Mouse (Mus musculus) hematopoietic stem cell, adult 5-6 weeks (primary cell): Measurements from ENCODE around the gene Immt. TPM values are rescaled to one million over a fixed set of nuclear protein-coding genes. Genes with fewer than 3 reads are reported as not detected.
A peak's percentile ranks its signal among the peaks of the same experiment; 100 is the strongest.

Source experiments
- ATAC-seq, 2 experiments: fragments of 125-278 bp in 1 of 2; replicated peaks in 1 of 2; 2 replicates each; pipeline ENCODE4 v1.8.0; 2016 to 2017; ENCODE audit warnings: inconsistent platforms in 2 of 2, mild to moderate bottlenecking in 2 of 2, moderate number of reproducible peaks in 2 of 2, low read depth in 1 of 2, moderate TSS enrichment in 1 of 2; ENCODE audit not compliant: low FRiP score in 2 of 2, poor library complexity in 2 of 2, severe bottlenecking in 2 of 2, insufficient read depth in 1 of 2, low TSS enrichment in 1 of 2
- total RNA-seq: library from RNA; stranded (forward); fragments of 172-1452, 232-1000 nt; gene quantifications from 2 replicates; pipeline ENCODE4 v1.2.3, GENCODE M21; 2017

Gene Immt
- total RNA-seq, result 104 and 121 TPM in 2 replicates

GRCm38 (mm10) chr6:71830690-71831580, at the start of gene Immt:
Gene Immt (plus strand): TSS chr6:71831331.
- peak; percentile 90 to 94 for ATAC-seq

GRCm38 (mm10) chr6:71783165-71783564, 48.0 kb upstream of the Immt start:
- ATAC-seq, result no peak

- ATAC-seq, result no peak
These were observed 42.8 kb upstream of the Immt start for GRCm38 (mm10) chr6:71788348-71788747.

- ATAC-seq, result no peak
These were observed 39.4 kb upstream of the Immt start for GRCm38 (mm10) chr6:71791771-71792170.

- no peak for ATAC-seq
These were observed 31.7 kb upstream of the Immt start for GRCm38 (mm10) chr6:71799391-71799790.

GRCm38 (mm10) chr6:71801011-71801713, 30.0 kb upstream of the Immt start:
- ATAC-seq, result no peak

- ATAC-seq, result no peak
These were observed 29.4 kb upstream of the Immt start for GRCm38 (mm10) chr6:71801714-71802094.

GRCm38 (mm10) chr6:71803609-71804008, 27.5 kb upstream of the Immt start:
- no peak for ATAC-seq

- peak; percentile 82 to 94 for ATAC-seq
These were observed 26.9 kb upstream of the Immt start for GRCm38 (mm10) chr6:71804061-71804829.

- ATAC-seq, result no peak
These were observed 24.4 kb upstream of the Immt start for GRCm38 (mm10) chr6:71806713-71807112.

- no peak for ATAC-seq
These were observed 21.2 kb upstream of the Immt start for GRCm38 (mm10) chr6:71809890-71810289.

- no peak for ATAC-seq
These were observed 18.3 kb upstream of the Immt start for GRCm38 (mm10) chr6:71812820-71813219.

- no peak for ATAC-seq
These were observed 11.3 kb upstream of the Immt start for GRCm38 (mm10) chr6:71819764-71820292.

- ATAC-seq, result no peak
These were observed 8.0 kb upstream of the Immt start for GRCm38 (mm10) chr6:71823085-71823484.

- peak; percentile 99 to 100 for ATAC-seq
These were observed 7.6 kb upstream of the Immt start for GRCm38 (mm10) chr6:71823488-71823887.

GRCm38 (mm10) chr6:71823961-71824360, 7.2 kb upstream of the Immt start:
- ATAC-seq, result no peak

- no peak for ATAC-seq
These were observed 4.3 kb upstream of the Immt start, which contains the start of gene Mrpl35 for GRCm38 (mm10) chr6:71826869-71827268. Gene Mrpl35 (minus strand): TSS chr6:71826969.
